Mouse (Mus musculus): ENCODE data around the gene Eri3. TPM values are rescaled to one million over a fixed set of nuclear protein-coding genes. Genes with fewer than 3 reads are reported as not detected.

The Eri3 gene
- polyA plus RNA-seq, 1 experiment from 2014 or later: 116 TPM

GRCm38 (mm10) chr4:117546616-117547015, 3.5 kb upstream of the Eri3 start:
- no peaks in the 10 kb centered on the region for H3K9me3 ChIP-seq
- no peak overlapping the region for H3K27ac ChIP-seq
- 89% methylated on average over 6 of the region's 6 CpGs for WGBS
- no peaks in the 10 kb centered on the region for H3K36me3 ChIP-seq (replicated peaks)
- H3K27me3 ChIP-seq (ENCODE audit: poor library complexity, severe bottlenecking): no peaks in the 10 kb centered on the region
- H3K4me3 ChIP-seq: no peak overlapping the region
- peaks cover 18% of the 10 kb centered on the region for H3K4me1 ChIP-seq
- DNase-seq (ENCODE audit: extremely low spot score, low spot score): no peak

- no peak for DNase-seq (ENCODE audit: extremely low spot score, low spot score)
- 50% methylated on average over 6 of the region's 6 CpGs for WGBS
- H3K9me3 ChIP-seq: no peaks in the 10 kb centered on the region
- no peaks in the 10 kb centered on the region for H3K27me3 ChIP-seq (ENCODE audit: poor library complexity, severe bottlenecking)
- peak overlapping the region; percentile 94 for H3K4me3 ChIP-seq
- H3K36me3 ChIP-seq (replicated peaks): 0 out of 2 replicates have a peak, but pooled peaks cover 6% of the 10 kb centered on the region
- H3K27ac ChIP-seq: peak overlapping the region; percentile 76
- peaks cover 22% of the 10 kb centered on the region for H3K4me1 ChIP-seq
Observed at GRCm38 (mm10) chr4:117549576-117549975, 589 bp upstream of the Eri3 start.

GRCm38 (mm10) chr4:117551144-117552000, 1.2 kb downstream of the Eri3 start:
- Histone ChIP-seq H3K27me3 (ENCODE audit: poor library complexity, severe bottlenecking) (no peaks in the 10 kb centered on the region), H3K36me3 (replicated peaks) (0 out of 2 replicates have a peak, but pooled peaks cover 6% of the 10 kb centered on the region), H3K4me1 (peaks cover 28% of the 10 kb centered on the region), H3K4me3 (peak overlapping the region; percentile 94), H3K9me3 (no peaks in the 10 kb centered on the region), H3K27ac (peak overlapping the region; percentile 96)
- DNase-seq (ENCODE audit: extremely low spot score, low spot score): no peak
- 73% methylated on average over 8 of the region's 8 CpGs for WGBS

- DNase-seq (ENCODE audit: extremely low spot score, low spot score): no peak
- no peaks in the 10 kb centered on the region for H3K9me3 ChIP-seq
- no peak overlapping the region for H3K27ac ChIP-seq
- no peaks in the 10 kb centered on the region for H3K27me3 ChIP-seq (ENCODE audit: poor library complexity, severe bottlenecking)
- H3K36me3 ChIP-seq (replicated peaks): peaks cover 17% of the 10 kb centered on the region
- peaks cover 25% of the 10 kb centered on the region for H3K4me1 ChIP-seq
- no peak overlapping the region for H3K4me3 ChIP-seq
- WGBS: 63% methylated on average over 2 of the region's 2 CpGs
Observed at GRCm38 (mm10) chr4:117555495-117555894, 5.3 kb downstream of the Eri3 start.

GRCm38 (mm10) chr4:117556372-117556771, 6.2 kb downstream of the Eri3 start:
- WGBS: 45% methylated on average over 5 of the region's 5 CpGs
- Histone ChIP-seq H3K9me3 (no peaks in the 10 kb centered on the region), H3K4me1 (peaks cover 17% of the 10 kb centered on the region), H3K36me3 (replicated peaks) (peaks cover 17% of the 10 kb centered on the region), H3K27ac (no peak overlapping the region), H3K27me3 (ENCODE audit: poor library complexity, severe bottlenecking) (no peaks in the 10 kb centered on the region), H3K4me3 (no peak overlapping the region)
- DNase-seq (ENCODE audit: extremely low spot score, low spot score): no peak

- DNase-seq (ENCODE audit: extremely low spot score, low spot score): no peak
- H3K4me3 ChIP-seq: no peak overlapping the region
- no peaks in the 10 kb centered on the region for H3K27me3 ChIP-seq (ENCODE audit: poor library complexity, severe bottlenecking)
- H3K36me3 ChIP-seq (replicated peaks): peaks cover 21% of the 10 kb centered on the region
- H3K4me1 ChIP-seq: peaks cover 10% of the 10 kb centered on the region
- WGBS: 91% methylated on average over 5 of the region's 5 CpGs
- H3K27ac ChIP-seq: no peak overlapping the region
- no peaks in the 10 kb centered on the region for H3K9me3 ChIP-seq
Observed at GRCm38 (mm10) chr4:117557068-117557645, 7.0 kb downstream of the Eri3 start.

GRCm38 (mm10) chr4:117563967-117564366, 13.8 kb downstream of the Eri3 start:
- Histone ChIP-seq H3K4me1 (peaks cover 3% of the 10 kb centered on the region), H3K36me3 (replicated peaks) (peaks cover 60% of the 10 kb centered on the region), H3K27ac (no peak overlapping the region), H3K4me3 (no peak overlapping the region), H3K9me3 (no peaks in the 10 kb centered on the region), H3K27me3 (ENCODE audit: poor library complexity, severe bottlenecking) (no peaks in the 10 kb centered on the region)
- no peak for DNase-seq (ENCODE audit: extremely low spot score, low spot score)
- WGBS: 89% methylated on average over 9 of the region's 9 CpGs

- WGBS: 52% methylated on average over 2 of the region's 2 CpGs
- no peaks in the 10 kb centered on the region for H3K9me3 ChIP-seq
- H3K27me3 ChIP-seq (ENCODE audit: poor library complexity, severe bottlenecking): no peaks in the 10 kb centered on the region
- H3K36me3 ChIP-seq (replicated peaks): peaks cover 54% of the 10 kb centered on the region
- DNase-seq (ENCODE audit: extremely low spot score, low spot score): no peak
- no peak overlapping the region for H3K27ac ChIP-seq
- H3K4me3 ChIP-seq: no peak overlapping the region
- peaks cover 22% of the 10 kb centered on the region for H3K4me1 ChIP-seq
Observed at GRCm38 (mm10) chr4:117568846-117569245, 18.7 kb downstream of the Eri3 start.

- Histone ChIP-seq H3K4me3 (no peak overlapping the region), H3K27me3 (ENCODE audit: poor library complexity, severe bottlenecking) (no peaks in the 10 kb centered on the region), H3K9me3 (no peaks in the 10 kb centered on the region), H3K27ac (no peak overlapping the region), H3K36me3 (replicated peaks) (peaks cover 43% of the 10 kb centered on the region), H3K4me1 (peaks cover 22% of the 10 kb centered on the region)
- WGBS: 75% methylated on average over 5 of the region's 5 CpGs
- no peak for DNase-seq (ENCODE audit: extremely low spot score, low spot score)
Observed at GRCm38 (mm10) chr4:117570964-117571363, 20.8 kb downstream of the Eri3 start.

GRCm38 (mm10) chr4:117577579-117577978, 27.4 kb downstream of the Eri3 start:
- Histone ChIP-seq H3K4me3 (no peak overlapping the region), H3K9me3 (no peaks in the 10 kb centered on the region), H3K4me1 (no peaks in the 10 kb centered on the region), H3K27me3 (ENCODE audit: poor library complexity, severe bottlenecking) (no peaks in the 10 kb centered on the region), H3K36me3 (replicated peaks) (peaks cover 40% of the 10 kb centered on the region), H3K27ac (no peak overlapping the region)
- 97% methylated on average over 1 of the region's 1 CpGs for WGBS
- DNase-seq (ENCODE audit: extremely low spot score, low spot score): no peak

GRCm38 (mm10) chr4:117581626-117582025, 31.5 kb downstream of the Eri3 start:
- no peaks in the 10 kb centered on the region for H3K9me3 ChIP-seq
- no peak for DNase-seq (ENCODE audit: extremely low spot score, low spot score)
- no peak overlapping the region for H3K27ac ChIP-seq
- WGBS: 88% methylated on average over 9 of the region's 9 CpGs
- H3K36me3 ChIP-seq (replicated peaks): peaks cover 67% of the 10 kb centered on the region
- H3K4me3 ChIP-seq: no peak overlapping the region
- H3K27me3 ChIP-seq (ENCODE audit: poor library complexity, severe bottlenecking): no peaks in the 10 kb centered on the region; the same call in 1 of the 2 replicates
- H3K4me1 ChIP-seq: peaks cover under 1% of the 10 kb centered on the region; the same call in 1 of the 2 replicates

GRCm38 (mm10) chr4:117585995-117586394, 35.8 kb downstream of the Eri3 start:
- WGBS: 87% methylated on average over 2 of the region's 2 CpGs
- peaks cover 81% of the 10 kb centered on the region for H3K36me3 ChIP-seq (replicated peaks)
- DNase-seq (ENCODE audit: extremely low spot score, low spot score): no peak
- no peaks in the 10 kb centered on the region; the same call in 1 of the 2 replicates for H3K27me3 ChIP-seq (ENCODE audit: poor library complexity, severe bottlenecking)
- H3K9me3 ChIP-seq: no peaks in the 10 kb centered on the region
- H3K27ac ChIP-seq: no peak overlapping the region
- peaks cover 29% of the 10 kb centered on the region for H3K4me1 ChIP-seq
- H3K4me3 ChIP-seq: no peak overlapping the region

- Histone ChIP-seq H3K27me3 (ENCODE audit: poor library complexity, severe bottlenecking) (no peaks in the 10 kb centered on the region; the same call in none of the 2 replicates), H3K9me3 (no peaks in the 10 kb centered on the region), H3K36me3 (replicated peaks) (peaks cover 87% of the 10 kb centered on the region), H3K27ac (no peak overlapping the region), H3K4me1 (peaks cover 29% of the 10 kb centered on the region), H3K4me3 (no peak overlapping the region)
- DNase-seq (ENCODE audit: extremely low spot score, low spot score): no peak
- WGBS: 32% methylated on average over 4 of the region's 4 CpGs
Observed at GRCm38 (mm10) chr4:117587447-117587846, 37.3 kb downstream of the Eri3 start.

Data from forebrain, embryonic 10.5 days (tissue).